Mouse (Mus musculus) layer of hippocampus, adult 11-12 months (tissue): ENCODE measurements around the gene Kiz.

Experiments used
- DNase-seq: peaks from one replicate; pipeline ENCODE4 v3.0.0; 2022; ENCODE audit warnings: low spot score

Gene Kiz

DNA sequence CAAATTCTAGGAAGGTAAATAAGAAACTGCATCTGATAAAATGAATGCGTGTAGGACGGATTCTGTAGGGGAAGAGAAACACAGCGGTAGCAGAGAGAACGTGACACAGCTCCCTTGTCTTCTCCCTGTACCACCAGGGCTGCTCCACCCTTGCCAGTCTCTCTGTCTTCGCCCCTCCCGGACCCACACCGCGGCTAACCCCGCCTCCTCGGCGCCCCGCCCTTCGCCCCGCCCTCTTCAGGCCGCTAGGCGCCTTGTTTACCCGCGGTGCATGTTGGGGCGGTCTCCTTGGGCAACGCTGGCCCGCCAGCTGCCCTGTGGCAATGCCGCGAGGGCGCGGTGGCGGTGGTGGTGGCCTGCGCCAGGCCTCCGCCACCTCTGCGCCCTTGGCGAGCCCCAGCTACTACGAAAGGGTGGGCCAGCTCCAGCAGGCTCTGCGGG lies at the start of gene Kiz:
Gene Kiz (plus strand): TSS at position 266 of the 441 bp plus-strand sequence.
- DNase-seq, result peak; percentile 91

DNA sequence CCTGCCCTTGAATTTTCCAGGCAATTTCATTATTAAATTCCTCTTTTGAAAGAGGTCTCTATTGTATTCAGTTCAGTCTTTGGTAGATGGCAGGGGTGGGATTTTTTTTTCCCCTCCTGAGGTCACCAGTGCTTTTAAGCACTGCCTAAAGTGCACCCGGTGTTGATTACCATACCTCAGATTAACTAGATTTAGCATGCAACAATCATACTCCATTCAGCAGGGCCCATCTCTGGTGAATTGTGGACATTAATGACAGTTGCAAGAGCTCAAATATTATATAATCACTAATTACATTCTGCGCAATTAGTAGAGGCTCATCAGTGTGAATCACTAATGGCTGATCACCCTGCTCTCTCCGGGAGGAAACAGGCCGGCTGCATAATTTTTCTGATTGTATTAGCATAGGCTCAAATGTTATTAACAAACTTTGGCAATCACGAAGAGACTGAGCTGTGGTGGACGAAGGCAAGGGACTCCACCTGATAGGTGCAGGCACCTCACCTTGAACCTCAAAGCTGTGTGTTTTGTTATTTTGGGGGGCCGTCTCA lies 45.9 kb upstream of the Kiz start:
- DNase-seq, result no peak

- no peak for DNase-seq
Observed at GRCm38 (mm10) chr2:146810695-146811094, 45.0 kb upstream of the Kiz start.

DNA sequence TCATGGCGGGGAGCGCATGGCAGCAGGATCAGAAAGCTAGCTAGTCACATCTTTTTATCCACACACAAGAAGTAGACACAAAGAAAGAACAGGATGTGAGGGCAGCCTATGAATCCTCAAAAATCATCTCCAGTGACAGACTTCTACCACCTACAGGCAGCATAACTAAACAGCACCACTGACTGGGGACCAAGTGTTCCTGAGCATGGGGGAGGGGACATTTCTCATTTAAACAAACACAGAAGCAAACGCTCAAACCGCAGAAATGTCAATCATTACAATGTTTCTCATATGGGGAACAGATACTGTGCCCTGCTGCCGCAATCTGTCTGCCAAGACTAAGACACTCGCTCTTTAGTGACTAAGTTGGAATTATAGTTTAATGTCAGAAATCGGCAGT lies 40.7 kb upstream of the Kiz start:
- DNase-seq, result peak; percentile 10

DNA sequence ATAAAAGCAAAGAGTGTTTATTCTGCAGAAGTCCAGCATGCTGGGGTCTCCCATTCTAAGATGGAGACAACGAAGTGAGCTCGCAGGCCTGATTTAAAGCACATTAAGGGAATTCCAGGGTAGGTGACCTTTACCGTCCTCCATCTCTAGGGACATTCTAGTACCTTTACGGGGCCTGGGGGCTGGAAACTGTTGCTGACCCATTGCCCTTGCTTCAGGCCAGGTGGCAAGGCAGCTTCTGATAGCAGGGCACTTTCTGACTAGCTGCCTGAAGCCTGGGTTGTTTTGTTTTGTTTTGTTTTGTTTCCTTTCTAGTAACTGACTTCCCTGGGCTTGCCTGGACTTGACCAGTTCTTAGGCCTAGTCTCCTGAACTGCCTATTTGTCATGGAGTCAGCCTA lies 36.6 kb upstream of the Kiz start:
- no peak for DNase-seq

DNA sequence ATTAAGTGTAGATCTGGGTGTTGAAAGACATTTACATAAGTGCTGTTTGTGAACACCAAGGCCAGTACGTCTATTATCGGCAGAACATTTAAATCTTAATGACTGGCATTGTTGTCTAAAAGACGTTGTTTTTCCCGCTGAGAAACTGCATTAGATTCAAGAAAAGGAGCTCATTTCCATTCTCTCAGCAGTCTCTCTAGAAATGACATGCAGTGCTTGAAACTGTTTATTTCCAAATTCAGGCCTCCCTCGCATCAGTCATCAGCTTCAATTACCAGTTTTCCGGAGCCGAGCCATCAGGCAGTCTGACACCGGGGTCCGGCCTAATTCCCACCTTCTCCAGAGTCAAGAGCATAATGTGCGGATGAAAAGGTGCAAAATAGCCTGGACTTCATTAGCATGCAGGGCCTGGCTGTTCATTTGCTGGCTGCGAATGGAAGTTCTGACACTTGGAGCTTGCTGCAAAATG lies 32.1 kb upstream of the Kiz start:
- no peak for DNase-seq

- DNase-seq, result no peak
Observed at GRCm38 (mm10) chr2:146824043-146824442, 31.6 kb upstream of the Kiz start.

DNA sequence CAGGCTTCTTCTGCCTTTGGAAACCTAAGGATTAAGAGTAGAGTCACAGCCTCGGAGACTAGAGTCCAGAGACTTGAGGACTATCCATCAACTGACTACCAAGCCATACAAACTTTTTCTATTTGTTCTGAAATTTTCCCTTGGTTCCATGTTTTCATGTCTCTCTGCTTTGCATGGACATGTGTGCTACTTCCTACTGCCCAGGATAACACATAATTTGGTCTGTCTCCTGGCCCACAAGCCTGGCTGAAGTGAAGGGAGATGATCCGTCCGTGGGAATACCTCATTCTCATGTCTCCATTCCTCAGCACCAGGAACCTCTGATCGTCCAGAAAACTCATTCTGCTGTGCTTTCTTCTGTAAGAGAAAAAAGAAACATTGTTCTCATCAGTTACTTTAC lies 27.7 kb upstream of the Kiz start:
- DNase-seq, result no peak

GRCm38 (mm10) chr2:146833222-146834063 lies 22.2 kb upstream of the Kiz start:
- no peak for DNase-seq

DNA sequence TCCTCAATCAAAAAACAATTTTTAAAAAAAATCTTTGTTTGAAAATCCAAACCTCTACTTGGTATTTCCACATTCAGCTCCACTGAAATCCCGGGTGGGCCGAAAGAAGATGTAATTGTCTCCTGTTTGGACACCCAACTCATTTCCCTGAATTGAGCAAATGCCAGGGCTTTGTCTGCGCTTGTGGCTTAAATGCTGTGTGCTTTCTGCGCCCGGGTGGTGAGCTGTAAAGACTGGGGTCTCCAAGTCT lies 21.7 kb upstream of the Kiz start:
- DNase-seq, result peak; percentile 6

GRCm38 (mm10) chr2:146834314-146835201 lies 21.1 kb upstream of the Kiz start:
- peak; percentile 6 for DNase-seq

- DNase-seq, result no peak
Observed at GRCm38 (mm10) chr2:146835241-146835990, 20.2 kb upstream of the Kiz start.

DNA sequence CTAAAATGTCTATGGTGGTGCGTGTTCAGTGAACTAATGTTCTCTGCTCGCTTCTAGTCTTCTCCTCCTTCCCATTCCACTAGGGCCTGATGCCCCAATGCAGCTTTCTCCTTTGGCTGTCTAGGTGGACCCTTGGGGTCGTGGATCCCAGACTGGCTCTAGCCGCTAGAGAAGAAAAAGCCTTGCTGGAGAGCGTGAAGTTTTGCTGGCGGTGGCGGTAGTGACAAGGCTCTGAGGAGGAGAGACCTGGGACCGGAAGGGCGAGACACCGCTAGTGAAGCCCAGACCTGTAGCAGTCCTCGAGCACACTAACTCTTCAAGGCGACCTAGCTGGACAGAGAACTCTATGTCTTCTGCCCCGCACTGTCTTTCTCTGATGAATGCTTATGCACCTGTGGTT lies 19.4 kb upstream of the Kiz start:
- no peak for DNase-seq

- DNase-seq, result no peak
Observed at GRCm38 (mm10) chr2:146836871-146837550, 18.7 kb upstream of the Kiz start.

DNA sequence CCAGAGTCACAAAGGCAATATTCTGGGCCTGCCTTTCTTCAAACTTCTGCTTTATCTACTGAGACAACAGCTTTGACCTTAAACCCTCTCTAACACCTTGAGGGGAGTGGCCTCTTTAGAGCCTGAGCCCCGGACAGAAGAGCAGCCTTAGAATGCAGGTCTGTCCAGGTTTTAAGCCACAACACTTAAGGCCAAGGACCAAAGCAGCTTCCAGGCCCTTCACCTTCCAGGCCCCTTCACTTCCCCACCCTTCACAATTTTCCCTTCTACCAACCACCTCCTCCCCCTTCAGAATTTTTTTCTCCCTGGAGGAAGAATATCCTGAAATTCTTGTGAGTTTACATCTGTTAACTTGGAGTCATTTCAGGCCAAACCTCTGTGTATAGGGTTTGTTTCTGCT lies 18.0 kb upstream of the Kiz start:
- DNase-seq, result no peak

DNA sequence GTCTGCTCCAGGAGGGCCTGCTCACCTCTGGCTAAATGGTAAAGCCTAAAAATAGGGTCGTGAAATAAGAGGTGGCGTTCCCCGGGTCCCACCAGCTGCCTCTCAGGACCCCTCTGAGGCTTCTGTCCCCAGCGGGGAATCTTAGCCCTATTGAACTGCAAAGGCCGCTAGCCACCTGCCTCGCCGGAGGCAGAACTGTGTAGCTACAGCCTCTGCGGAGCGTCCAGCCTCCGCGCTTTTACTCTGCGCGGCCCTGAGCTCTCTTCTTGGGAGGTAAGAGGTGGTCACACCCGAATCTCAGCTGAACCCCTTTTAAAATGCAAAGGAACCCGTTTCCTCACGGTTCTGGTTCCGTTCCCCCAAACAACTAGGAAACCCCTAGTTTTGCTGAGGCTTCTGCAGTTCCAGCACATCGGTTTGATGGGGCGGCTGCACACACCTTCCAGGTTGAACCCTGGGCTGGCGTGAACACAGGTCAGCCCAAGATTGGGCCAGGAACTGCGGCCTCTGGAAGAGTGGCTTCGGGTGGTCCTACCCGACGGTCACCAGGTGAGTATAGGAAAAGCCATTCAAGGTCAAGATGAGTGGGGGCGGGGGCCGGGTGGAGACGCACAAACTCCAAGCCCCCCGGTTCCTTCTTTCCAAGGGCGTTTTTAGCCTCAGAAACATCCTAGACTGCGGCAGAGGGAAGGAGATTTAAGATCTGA lies 16.9 kb upstream of the Kiz start:
- no peak for DNase-seq

DNA sequence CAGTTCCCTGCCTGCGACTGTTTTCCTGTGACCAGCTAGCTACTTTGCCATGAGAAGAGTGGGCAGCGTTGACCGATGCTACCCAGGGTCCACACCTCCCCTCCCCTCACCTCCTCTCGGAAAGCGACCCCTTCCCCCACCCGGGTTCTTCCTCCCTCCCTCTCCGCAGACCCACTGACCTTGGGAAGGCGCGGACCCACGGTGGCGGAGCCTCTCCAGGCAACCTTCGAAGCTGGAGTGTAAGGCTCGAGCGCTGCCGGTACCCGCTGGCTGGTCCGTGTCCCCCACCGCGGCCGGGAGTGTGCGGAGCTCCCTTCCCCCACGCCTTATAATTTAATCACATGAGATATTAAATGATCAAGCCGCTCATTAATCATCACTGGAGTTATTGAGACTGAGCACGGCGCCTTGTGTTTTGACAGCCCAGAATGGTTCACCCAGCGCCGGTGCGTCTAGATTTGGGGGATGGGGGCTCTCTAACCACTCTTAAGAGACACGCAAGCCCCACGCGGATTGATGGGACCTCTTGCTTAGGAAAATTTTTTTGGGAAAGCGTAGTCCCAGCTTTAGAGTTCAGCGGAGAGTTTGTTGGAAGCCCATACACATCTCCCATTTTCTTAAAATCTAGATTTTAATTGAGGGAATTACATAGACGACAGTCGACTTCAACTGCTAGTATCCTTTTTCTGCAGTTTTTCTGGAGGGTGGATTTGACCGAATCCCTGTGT lies 16.2 kb upstream of the Kiz start:
- no peak for DNase-seq

GRCm38 (mm10) chr2:146847863-146848262 lies 7.8 kb upstream of the Kiz start:
- DNase-seq, result no peak

GRCm38 (mm10) chr2:146856120-146856519 lies 456 bp downstream of the Kiz start:
- DNase-seq, result no peak

DNA sequence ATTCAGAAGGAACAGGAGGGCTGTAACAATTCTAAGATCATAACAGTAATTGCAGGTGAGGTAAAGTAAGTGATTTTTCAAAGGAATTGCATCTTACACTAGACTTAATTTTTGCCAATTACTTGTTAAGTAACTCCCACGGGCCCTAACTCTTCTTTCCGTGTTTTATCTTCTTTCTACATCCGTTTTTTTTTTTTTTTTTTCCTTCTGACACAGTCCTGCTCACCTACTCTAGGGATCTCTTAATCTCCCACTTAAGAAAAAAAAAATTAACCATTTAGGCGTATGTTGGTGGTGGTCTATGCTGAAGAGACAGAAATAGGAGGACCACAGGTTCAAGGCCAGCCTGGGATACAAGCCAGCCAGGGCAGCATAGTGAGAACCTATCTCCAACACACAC lies 1.2 kb downstream of the Kiz start:
- DNase-seq, result no peak
